Mouse (Mus musculus): Measurements from ENCODE around the gene Phc2.

DNA sequence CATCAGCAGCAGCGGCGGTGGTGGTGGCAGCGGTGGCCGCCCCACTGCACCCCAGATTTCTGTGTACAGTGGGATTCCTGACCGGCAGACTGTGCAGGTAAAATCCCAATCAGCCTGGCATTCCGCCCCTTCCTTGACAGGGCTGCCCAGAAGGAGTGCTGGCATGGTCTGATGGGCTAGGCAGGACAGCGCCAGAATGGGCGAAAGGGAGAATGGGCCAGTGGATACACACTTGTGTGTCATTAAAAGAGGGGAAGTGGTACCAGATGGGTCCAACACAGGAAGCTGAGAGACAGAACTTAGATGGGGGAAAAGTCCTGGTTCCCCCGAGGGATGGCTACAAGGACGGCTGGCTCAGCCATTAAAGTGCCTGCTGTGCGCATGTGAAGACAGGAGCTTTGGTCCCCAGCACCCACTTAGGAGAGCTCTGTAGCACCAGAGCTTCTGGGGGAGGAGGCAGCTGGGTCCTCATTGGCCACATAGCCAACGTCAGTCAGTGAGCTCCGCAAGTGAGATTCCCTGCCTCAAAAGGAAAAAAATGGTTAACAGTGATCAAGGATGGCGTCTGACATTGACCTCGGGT lies 50.7 kb downstream of the Phc2 start:
- no peak for TF ChIP-seq CTCF (IDR thresholded peaks at IDR 0.05; ENCODE audit: low read depth)
- TF ChIP-seq EP300 (optimal IDR thresholded peaks at IDR 0.05): no peak

All from stomach, postnatal 0 days (tissue).